Mouse (Mus musculus) retina, postnatal 1 day (tissue): ENCODE data around the gene Endod1.

Experiments used
- DNase-seq: peaks from one replicate; pipeline ENCODE4 v3.0.0-alpha.2; 2012

Gene Endod1

GRCm38 (mm10) chr9:14381353-14382055 is at the start of gene Endod1:
Endod1 (minus strand) TSS chr9:14381507.
- DNase-seq, result peak; percentile 73

- no peak for DNase-seq
Measured at GRCm38 (mm10) chr9:14409153-14409552, 27.8 kb upstream of the Endod1 start.

DNA sequence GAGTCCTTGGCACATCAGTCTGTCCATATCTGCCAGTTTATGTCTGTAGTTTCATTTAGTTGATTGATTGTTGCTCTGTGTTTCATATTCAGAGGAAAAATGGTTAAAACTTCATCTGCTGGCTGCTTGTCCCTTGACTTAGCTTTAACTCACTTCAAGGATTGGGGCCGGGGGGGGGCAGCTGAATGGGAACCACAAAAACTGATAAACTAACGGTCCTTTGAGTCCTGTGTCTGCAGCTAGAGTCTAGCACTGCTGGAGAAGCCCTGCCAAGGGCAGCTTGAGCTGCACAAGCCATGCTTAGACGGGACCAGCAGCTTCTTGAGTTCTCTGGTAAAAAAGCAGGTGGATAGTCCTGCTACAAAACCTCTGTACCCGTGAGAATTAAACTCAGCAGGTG is 26.7 kb upstream of the Endod1 start:
- no peak for DNase-seq

GRCm38 (mm10) chr9:14406056-14406455 is 24.7 kb upstream of the Endod1 start:
- DNase-seq, result no peak

GRCm38 (mm10) chr9:14402099-14402498 is 20.8 kb upstream of the Endod1 start:
- DNase-seq, result no peak

DNA sequence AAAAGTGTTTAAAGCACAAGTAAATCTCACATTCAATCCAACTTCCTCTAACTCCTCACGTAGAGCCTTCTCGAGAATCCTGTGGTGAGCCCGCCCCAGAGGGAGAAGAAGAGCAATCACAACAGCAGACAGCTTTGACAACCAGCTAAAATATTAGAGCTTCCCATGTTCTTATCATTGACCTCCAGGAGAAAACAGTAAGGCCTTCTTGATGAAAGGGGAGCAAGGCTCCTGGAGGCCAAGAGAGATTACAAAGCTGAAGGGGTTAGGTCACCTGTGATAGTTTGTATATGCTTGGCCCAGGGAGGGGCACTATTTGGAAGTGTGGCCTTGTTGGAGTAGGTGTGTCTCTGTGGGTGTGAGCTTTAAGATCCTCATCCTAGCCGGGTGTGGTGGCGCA is 19.1 kb upstream of the Endod1 start:
- DNase-seq, result no peak

- DNase-seq, result no peak
Measured at GRCm38 (mm10) chr9:14398946-14399345, 17.6 kb upstream of the Endod1 start.

- no peak for DNase-seq
Measured at GRCm38 (mm10) chr9:14398084-14398483, 16.8 kb upstream of the Endod1 start.

GRCm38 (mm10) chr9:14397449-14397819 is 16.1 kb upstream of the Endod1 start:
- no peak for DNase-seq

DNA sequence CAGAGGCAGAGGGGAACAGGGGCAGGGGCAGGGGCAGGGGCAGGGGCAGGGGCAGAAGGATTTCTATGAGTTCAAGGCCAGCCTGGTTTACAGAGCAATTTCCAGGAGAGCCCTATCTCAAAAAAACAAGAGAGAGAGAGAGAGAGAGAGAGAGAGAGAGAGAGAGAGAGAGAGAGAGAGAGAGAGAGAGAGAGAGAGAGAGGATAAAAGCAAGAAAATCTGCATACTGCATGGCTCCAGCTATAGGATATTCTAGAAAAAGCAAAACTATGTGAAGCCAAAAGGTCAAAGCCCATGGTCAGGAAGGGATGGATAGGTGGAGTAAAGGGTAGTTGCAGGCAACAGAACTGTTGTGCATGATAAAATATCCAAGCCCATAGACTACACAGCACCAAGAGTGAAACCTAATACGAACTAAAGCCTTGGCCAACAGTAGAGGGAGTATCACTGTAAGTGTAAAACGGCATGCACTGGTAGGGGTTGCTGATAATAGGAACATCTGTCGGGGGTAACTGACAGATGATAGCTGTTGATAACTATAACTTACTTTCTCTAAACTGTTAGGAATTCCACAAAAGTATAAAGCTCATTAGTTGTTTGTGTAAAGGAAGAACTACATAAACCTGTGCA is 15.6 kb upstream of the Endod1 start:
- DNase-seq, result no peak

DNA sequence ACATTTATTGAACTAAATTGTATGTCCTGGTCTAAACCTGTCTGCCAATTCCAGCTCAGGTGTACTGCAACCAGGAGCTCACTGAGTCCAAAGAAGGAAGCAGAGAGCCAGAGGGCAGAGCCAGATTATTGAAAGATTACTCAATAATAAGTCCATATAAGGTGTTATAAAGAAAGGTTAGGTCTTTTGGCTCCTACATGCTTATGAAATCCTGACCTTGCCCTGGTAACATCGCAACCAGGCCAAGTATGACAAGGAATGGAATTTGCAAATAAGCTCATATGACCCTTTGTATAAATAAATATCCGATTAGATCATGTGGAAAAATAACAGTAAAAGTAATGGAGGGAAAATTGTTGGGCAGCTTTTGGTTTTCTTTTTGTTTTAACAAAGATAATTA is 14.8 kb upstream of the Endod1 start:
- DNase-seq, result no peak

DNA sequence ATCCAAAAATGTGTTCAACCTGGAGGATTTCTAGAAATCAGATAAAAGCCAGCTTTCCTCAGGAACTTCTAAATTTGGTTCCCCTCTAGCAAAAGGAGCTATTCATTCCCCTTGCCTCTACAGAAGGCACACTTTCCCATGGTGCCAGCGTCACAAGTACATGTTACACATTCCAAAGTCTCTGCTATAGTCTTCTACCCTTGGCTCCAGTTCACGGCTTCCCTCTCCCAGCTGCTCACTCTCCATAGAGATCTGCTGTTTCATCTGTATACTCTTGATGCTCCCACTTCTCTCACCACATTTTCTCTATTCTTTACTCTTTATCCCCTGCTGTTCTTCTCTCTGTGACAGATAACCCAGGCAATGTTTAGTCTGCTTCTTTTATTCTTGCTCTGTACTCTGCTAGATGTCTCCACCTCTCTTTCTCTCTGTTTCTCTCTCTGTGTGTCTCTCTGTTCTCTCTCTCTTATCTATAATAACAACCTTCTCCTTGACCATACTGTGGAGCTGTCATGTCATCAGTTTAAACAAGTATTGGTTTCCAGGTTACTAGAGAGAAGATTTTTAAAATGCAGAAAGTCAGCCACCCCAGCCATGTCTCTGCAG is 13.8 kb upstream of the Endod1 start:
- DNase-seq, result no peak

DNA sequence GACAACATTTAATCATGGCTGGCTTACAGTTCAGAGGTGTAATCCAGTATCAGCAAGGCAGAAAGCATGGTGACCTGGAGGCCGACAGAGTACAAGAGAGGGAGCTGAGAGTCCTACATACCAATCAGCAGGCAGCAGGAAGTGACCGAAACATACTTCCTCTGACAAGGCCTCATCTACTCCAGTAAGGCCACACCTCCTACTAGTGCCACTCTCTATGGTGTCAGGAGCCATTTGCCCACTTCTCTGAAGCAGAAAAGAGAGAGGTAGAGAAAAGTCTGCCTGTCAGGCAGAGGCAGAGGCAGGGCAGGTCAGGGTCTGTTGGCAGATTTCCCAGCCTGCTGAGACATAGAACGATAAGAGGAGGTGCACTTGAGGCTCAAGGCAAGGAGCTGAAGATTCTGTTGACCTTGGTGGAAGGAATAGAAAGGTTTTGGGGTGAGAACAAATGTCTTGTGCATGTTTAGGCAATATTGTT is 10.6 kb upstream of the Endod1 start:
- no peak for DNase-seq

DNA sequence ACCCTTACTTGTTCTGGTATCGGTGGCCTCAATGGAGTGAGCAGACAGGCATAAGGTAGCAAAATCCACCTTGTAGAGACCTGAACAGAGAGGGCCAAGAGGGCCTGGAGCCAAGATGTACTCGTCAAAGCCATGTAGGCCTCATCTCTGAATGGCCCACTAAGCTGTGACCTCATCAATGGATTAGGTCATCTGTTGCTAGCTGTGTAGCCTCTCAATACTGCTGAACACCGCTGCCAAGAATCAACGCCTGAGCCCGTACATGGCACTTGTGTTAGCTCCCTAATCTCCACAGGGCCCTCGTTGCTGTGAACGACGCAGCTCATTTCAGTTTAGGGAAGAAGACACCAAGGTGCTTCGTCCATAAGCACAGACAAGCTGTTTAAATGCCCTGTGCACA is 10.0 kb upstream of the Endod1 start:
- DNase-seq, result no peak

DNA sequence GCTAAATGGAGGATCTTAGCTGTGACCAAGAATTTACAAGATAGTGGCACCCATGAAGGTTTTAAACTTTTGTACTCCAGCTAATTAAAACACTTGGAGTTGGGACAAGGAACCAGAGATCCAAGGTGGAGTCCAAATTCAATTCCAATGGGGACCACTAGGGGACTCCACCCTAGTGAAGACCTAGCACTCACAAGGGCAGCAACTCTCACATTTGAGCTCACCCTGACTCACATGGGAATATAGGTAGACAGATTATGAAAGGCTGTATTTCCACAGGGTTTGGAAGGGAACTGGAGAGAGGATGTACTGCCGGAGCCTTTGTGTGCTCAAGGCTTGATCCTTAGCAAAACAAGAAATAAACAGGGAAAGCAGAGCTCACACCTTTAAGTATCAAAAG is 9.0 kb upstream of the Endod1 start:
- DNase-seq, result peak; percentile 35

GRCm38 (mm10) chr9:14389050-14389621 is 7.8 kb upstream of the Endod1 start:
- peak; percentile 81 for DNase-seq

GRCm38 (mm10) chr9:14388001-14388400 is 6.7 kb upstream of the Endod1 start:
- DNase-seq, result peak; percentile 11

DNA sequence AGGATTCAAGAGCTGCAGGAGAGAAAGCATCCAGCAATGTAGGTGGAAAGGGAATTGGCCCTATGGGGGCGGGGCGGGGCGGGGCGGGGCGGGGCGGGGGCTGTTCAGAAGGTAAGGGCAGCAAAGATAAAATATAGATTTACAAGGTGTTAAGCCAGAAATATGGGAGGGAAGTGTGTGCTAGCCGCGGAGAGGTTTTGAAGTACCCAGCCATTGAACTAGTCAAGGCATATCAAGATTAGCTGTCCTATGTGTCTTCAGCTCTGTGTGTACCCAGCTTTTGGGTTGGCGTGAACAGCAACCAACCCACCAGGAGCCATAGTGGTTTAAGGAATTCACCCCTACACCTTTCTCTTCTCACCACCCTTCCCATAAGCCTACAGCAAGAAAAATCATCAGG is 5.5 kb upstream of the Endod1 start:
- no peak for DNase-seq

GRCm38 (mm10) chr9:14385665-14386064 is 4.4 kb upstream of the Endod1 start:
- DNase-seq, result no peak

GRCm38 (mm10) chr9:14383186-14383920 is 2.0 kb upstream of the Endod1 start:
- no peak for DNase-seq

GRCm38 (mm10) chr9:14382256-14382791 is 1.0 kb upstream of the Endod1 start:
- DNase-seq, result no peak

- peak; percentile 91 for DNase-seq
Measured at GRCm38 (mm10) chr9:14380386-14381285, 671 bp downstream of the Endod1 start.
